Mouse (Mus musculus) left cerebral cortex, adult 18-20 months (tissue): ENCODE measurements around the gene Cdc25a. TPM values are rescaled to one million over a fixed set of nuclear protein-coding genes. Genes with fewer than 3 reads are reported as not detected.

Source experiments
- DNase-seq, 2 experiments: peaks; one replicate each; pipeline ENCODE4 v3.0.0; 2021 to 2022; ENCODE audit warnings: low spot score in 2 of 2, mixed read lengths in 1 of 2
- total RNA-seq, 2 experiments: library from RNA; stranded (reverse); gene quantifications; 2 replicates each; pipeline ENCODE4 v1.2.3; 2021

The Cdc25a gene
- total RNA-seq, 2 experiments from 2014 or later: 5.4 to 6.6 TPM

DNA sequence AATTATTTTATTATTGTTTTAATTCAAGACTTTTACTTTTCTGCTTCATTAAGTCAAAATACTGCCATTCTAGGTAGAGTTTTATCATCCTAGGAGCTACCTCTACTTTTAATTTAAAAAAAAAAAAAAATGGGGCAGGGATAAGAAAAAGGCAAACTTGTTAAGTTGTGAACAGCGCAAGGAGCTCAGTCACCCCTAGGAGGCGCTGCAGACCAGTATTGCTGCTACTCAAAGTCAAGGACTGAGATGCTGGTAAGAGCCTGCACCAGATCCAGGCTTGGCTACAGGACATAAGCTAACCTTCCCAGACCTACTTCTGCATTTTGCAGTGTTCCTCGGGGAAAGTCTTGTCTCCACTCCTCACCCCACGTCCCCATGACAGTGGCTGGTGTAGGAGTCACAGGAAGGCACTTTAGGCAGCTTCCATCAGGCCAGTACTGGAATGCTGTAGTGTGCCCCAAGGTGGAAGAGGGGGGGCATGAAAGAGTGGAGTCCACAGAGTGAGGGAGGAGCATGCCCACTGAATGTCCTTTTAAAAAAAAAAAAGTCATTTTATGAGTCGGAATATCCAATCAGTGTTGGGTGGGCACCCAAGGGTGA is 17.4 kb downstream of the Cdc25a start:
- DNase-seq: peak; percentile 71 to 89

- peak; percentile 75 to 77 for DNase-seq
These were observed 19.2 kb downstream of the Cdc25a start for GRCm38 (mm10) chr9:109894413-109895090.

DNA sequence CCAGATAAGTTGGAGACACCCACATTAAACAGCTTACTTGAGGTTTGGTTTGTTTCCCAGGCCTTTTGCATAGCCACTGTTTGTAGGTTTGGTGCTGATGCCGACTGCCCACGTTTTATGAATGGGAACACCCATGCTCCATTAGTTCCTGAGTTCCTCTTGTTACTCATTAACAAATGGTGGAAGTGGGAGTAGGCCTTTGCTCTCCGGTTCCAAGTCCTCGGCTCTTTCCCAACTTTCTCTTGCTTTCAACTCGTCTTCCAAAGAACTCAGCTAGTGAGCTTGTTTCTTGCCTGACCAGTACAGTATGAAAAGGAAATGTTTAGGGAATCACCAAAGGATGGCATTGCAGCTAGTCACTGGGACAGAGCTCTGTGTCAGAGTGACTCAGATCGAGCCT is 20.2 kb downstream of the Cdc25a start:
- no peak for DNase-seq

DNA sequence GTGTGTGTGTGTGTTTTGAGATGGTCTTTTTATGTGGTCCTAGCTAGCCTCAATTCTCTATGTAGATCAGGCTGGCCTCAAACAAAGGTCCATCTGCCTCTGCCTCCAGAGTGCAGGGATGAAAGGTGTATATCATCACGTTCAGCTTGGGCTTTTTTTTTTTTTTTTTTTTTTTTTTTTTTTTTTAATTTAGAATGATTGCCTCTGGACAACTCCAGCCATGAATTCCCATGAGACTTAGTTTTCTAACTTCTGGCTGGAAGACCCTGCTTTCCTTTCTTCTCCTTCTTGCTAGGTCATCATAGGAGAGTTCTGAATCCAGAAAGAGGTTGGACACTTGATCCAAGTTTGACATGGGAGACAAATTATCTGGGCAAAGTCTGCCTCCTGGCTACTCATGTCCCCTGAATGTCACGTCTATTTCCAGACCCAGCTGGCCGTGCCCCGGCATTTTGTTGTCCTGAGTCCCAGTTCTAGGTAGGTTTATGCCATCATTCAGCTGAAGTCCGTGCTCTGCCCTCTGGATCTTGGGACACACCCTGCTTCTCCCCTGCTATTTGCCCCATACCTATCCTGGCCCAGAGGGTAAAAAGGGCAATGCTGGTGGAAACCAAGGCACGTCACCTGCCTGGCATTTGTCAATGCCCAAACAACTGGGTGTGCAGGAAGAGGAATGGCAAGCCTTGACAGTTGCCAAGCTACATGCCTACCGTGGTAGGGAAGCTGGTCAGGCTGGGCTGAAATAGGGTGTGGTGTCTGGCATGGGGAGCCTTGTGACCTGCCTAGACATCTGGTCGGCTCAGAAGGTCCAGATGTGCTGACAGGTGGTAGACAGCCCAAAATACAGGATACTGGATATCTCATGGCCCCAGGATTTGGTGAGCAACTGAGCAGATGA is 21.1 kb downstream of the Cdc25a start:
- DNase-seq: no peak

DNA sequence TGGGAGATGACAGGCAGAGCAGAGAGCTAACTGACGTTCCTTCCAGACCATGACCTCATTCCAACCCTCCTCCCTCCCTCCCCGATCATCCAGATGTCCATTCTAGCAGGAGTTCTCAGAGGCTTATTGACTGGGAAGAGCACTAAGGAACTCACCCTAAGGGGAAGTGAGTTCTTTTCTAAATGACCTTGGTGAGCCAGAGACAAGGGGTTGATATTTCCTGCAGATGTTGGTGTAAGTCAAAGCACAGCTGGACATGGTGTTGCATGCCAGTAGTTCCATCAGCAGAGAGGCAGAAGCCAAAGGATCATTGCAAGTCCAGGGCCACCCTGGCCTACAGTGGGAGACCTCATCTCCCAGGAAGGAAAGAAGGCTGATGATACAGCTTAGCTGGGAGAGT is 22.6 kb downstream of the Cdc25a start:
- no peak for DNase-seq

- no peak for DNase-seq
These were observed 24.0 kb downstream of the Cdc25a start for GRCm38 (mm10) chr9:109899361-109899760.

GRCm38 (mm10) chr9:109899774-109900173 is 24.4 kb downstream of the Cdc25a start:
- DNase-seq: no peak

GRCm38 (mm10) chr9:109900604-109901003 is 25.2 kb downstream of the Cdc25a start:
- no peak for DNase-seq

DNA sequence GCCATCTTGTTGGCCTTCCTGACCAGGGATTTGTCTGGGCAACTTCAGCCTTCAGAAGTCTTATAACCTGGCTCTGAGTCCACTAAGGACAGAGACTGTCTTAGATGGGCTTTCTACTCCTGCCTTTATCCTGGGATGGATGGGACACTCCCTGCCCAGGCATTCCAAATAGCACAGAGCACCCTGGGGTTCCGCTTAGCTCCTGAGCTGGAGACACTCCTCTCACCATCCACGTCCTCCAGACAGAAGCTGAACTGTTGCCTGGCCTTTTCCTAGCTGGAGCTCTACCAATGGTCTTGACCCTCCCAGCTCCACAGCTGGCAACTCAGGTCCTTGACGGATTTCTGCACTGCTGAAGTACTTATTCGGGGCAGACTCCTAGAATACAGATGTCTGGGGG is 26.9 kb downstream of the Cdc25a start:
- no peak for DNase-seq

DNA sequence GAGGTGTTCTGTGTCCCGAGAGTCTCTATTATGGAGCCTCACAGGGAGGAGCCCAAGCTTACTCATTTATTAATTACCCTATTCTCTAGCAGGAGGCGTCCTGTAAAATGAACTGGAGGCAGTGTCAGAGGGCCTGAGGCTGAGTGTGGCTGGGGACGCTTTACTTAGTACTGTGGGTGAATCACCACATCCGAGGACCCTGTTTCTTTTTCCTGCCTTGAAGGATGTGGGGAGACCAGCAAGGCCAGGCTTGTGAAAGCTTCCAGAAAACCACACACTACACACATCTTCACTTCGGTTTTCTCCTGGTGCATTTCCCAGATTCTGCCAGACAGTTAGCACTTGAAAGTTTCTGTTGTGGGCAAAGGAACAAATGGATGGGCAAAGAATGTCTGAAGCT is 27.4 kb downstream of the Cdc25a start:
- no peak for DNase-seq

DNA sequence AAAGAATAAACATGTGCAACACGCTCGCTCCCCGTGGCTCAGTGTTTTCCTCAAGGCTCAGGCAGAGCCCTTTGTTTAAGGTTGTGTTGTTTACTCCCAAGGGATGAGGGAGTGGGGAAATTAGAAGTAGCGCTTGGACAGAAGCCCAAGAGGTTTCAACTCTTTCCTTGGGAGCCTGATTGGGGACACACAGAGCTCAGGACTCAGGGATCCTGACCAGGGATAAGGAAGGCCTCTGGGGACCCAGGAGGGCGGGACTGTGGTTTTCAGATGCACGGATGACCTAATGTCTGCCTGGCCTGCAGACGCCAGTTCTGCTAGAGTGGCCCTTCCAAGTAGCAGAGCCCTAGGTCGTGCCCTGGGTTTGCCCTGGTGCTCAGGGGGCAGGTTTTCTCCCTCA is 31.9 kb downstream of the Cdc25a start:
- DNase-seq: no peak

DNA sequence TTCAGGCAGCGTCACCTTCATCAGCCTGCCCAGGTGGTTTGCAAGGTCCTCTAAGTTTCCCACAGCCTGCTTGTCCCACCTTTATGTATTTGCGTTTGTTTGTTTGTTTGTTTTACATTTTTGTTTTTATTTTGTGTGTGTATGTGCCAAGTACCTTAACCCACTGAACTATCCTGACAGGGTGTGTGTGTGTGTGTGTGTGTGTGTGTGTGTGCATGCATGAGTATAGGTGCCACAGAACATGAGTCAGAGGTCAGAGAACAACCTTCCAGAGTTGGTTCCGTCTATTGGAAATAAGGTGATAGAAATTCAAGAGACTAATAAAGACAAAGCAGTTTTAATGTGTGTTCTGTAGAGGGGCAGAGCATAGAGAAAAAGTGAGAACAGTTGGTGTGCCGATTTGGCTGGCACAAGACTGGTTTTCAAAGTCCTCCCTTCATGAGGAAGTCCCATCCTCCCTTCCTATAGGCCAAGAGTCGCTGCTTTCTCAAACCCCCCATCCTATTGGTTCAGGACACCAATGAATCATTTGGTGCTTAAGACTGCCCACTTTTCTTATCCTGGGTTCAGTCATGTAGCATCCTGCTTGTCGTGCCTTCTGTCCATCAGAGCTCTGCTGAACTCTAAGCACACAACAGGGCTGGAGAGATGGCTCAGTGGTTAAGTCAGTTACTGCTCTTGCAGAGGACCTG is 32.5 kb downstream of the Cdc25a start:
- DNase-seq: no peak

GRCm38 (mm10) chr9:109909102-109909501 is 33.7 kb downstream of the Cdc25a start:
- no peak for DNase-seq

DNA sequence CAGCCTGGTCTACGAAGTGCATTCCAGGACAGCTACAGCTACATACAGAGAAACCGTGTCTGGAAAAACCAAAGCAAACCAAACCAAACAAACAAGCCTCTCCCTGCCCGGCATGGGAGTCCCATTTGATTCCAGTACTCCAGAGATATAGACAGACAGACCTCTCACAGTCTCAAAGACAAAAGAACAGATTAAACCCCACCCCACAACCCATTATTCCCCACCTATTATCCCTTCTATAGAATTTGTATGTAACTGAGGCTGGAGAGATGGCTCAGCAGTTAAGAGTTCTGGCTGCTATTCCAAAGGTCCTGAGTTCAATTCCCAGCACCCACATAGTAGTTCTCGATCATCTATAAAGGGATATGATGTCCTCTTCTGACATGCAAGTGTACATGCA is 34.5 kb downstream of the Cdc25a start:
- no peak for DNase-seq

DNA sequence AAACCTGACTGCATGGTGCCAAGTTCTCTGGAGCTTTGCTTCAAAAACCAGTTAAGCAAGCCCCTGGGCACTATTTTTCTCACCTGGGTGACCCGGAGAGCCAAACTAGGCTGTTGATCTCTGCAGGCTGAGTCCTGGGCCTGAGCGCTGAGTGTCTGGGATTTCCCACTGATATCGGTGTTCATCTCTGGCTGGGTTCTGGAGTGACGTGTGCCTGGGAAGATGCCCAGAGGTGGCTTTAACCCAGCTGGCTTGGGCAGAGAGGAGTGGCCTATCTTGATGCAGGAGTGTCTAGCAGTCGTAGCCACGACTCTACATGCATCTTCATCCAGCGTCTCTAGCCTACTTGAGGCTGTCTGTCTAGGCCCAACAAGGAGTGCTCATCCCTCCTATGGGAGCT is 36.4 kb downstream of the Cdc25a start:
- DNase-seq: no peak

- DNase-seq: no peak
These were observed 39.0 kb downstream of the Cdc25a start for GRCm38 (mm10) chr9:109914269-109914926.

GRCm38 (mm10) chr9:109917931-109918330 is 42.6 kb downstream of the Cdc25a start:
- DNase-seq: no peak

- DNase-seq: no peak
These were observed 53.8 kb downstream of the Cdc25a start for GRCm38 (mm10) chr9:109929131-109929530.

- DNase-seq: no peak
These were observed 54.7 kb downstream of the Cdc25a start for GRCm38 (mm10) chr9:109930063-109930462.

DNA sequence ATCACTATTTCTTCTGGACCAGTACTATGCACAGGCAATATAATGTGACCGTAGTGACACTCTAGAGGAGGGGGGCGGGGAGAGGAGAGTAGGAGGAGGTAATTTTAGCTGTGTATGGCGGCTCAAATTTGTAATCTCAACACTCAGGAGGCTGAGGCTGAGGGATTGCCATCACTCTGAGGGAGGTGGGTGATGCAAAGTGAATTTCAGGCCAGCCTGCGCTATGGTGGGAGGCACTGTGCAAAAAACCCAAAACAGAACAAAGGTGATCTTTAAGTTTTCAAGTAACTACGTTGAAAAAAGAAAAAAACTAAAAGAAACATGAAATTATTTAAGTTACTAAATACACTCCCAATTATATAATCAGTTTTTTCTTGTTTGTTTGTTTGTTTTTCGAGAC is 55.4 kb downstream of the Cdc25a start:
- DNase-seq: no peak
